Mouse (Mus musculus) gastrocnemius, postnatal 14 days (tissue): ENCODE data around the gene Dusp3. TPM values are rescaled to one million over a fixed set of nuclear protein-coding genes. Genes with fewer than 3 reads are reported as not detected.

Experiments
- DNase-seq: peaks from one replicate; pipeline ENCODE4 v3.0.0; 2021; ENCODE audit warnings: mixed read lengths
- intact Hi-C: fragments of 180-260 bp; cut with DNase I; formaldehyde crosslinking; loops from one replicate; pipeline ENCODE4 v1.15.1; 2025; ENCODE audit warnings: low total_unique reads
- total RNA-seq, 2 experiments: library from RNA; stranded (reverse); gene quantifications; 2 replicates each; pipeline ENCODE4 v1.2.3; 2021

Dusp3 gene
- total RNA-seq, 2 experiments from 2014 or later, result 140 to 151 TPM

DNA sequence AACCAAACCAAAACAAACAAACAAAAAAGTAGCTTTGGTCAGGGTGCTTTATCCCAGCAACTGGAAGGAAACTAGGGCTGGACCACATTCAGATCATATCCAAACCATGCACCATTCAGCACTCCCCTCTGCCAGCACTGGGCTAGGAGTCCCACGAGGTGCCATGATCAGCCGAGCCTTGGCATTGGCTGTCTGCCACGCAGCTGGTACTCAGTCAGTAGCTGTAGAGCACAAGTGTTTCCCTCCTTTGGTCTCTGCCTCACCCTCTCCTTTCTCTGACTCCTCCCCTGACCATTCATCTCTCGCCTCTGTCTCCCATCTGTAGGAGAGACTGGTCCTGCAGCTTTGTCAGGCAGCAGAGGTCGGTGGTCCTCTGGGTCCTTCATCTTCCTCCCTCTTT, 29.3 kb downstream of the Dusp3 start:
- no peak for DNase-seq
- intact Hi-C loops, result no loop called here

DNA sequence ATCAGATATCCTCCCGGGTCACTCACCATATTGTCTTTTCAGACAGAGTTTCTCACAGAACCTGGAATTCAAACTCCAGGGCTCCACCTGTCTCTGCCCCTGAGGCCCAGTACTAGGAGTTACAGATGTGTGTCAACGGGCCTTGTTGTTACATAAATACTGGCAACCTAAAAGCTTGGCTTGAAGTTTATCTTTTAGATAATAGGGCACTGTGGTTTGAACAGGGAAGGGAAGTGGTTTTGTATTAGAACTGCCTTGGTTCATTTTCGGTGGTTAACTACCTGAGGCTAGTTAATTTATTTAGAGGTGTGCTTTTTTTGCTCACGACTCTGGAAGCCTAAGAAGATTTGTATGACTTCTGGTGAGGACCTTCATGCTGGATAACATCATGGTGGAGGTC, 33.4 kb downstream of the Dusp3 start:
- intact Hi-C loops, result no loop called here
- no peak for DNase-seq

DNA sequence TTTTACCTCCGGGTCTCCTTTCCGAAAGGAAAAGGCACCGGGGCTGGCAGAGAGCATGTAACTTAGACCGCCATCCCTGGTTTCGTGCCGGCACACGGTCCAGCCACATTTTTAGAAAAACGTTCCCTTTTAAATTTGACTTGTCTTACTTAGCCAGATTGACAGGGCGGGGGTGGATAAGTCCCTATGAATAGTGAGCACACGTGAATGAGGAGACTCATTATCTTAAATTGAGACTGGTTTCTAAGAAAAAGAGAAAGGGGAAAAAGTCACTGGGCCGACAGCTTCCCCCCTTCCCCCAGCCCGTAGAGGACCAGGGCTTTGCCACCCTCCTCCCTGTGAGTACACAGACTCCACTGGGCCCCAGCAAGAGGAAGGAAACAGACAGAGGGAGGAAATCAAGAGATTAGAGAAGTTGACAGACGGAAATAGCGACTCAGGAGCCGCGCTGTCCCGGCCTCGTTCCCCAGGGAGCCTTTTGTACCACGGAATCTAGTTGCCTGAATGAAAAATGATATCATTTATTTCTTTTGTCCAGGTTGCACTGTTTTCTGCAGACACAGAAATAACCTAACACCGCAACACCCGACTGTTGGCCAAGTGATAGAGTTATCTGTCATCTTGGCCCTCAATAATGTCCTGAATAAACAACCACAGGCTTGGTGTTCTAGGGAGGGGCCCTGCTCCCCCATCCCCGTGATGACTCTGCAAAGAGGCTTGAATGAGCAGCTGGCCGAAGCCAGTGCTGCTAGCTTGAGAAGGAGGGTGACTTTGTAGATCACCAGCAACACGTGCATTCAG, 34.1 kb downstream of the Dusp3 start:
- peak; percentile 34 for DNase-seq
- intact Hi-C loops, result no loop called here

DNA sequence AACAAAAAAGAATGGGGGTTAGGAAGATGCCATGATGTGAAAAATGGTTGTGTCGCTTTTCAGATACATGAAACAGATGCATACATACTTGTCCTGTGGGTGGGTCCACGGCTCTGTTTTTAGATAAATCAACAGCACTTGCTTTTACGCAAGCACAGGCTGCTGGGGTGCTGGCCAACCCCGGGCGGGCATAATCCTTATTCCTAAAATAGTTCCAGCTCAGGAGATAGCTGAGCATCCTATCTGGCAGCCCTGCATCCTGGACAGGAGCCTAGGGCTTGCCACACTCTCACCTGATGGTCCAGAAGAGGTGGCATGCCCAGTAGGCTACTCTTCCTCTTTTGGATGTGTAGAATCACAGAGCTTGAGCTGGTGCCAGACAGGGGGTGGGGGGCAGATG, 36.8 kb downstream of the Dusp3 start:
- intact Hi-C loops, result no loop called here
- DNase-seq, result no peak

DNA sequence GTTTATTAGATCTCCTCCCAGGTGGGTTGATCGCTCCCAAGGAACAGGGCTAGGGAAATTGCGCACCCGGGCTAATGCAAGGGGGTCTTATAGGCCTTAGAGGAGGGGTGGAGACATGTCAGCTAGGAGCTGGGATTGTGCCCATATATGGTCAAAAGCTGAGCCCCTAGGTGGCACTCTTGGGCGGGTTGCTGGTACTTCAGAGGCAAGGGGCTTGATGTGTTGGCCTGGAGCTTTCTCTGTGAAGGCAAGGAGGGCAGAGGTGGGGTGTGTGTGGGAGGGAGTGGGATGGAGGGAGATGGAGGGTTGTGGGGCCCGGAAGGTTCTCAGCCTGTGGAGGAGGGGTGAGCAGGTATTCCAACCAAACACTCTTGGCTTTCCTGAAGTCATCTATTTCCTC, 40.3 kb downstream of the Dusp3 start:
- DNase-seq, result no peak
- intact Hi-C loops, result no loop called here

DNA sequence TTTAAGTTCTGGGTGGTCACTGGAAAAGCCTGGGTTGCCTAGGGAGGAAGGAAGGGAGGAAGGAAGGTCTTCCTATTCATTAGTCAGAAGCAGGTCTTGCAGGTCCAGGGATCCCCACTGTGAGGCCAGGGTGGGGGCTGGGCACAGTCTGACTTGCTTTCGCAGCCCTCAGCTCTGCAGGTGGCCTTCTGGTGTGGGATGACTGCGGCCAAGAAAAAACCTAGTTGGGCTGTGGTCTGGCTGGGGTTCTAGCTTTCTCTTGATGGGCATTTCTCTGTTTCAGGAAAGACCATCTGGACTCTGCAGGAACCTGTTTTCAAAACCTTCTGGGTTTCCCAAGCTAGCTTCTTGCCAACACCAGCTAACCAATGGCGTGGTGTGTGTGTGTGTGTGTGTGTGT, 43.8 kb downstream of the Dusp3 start:
- DNase-seq, result no peak

DNA sequence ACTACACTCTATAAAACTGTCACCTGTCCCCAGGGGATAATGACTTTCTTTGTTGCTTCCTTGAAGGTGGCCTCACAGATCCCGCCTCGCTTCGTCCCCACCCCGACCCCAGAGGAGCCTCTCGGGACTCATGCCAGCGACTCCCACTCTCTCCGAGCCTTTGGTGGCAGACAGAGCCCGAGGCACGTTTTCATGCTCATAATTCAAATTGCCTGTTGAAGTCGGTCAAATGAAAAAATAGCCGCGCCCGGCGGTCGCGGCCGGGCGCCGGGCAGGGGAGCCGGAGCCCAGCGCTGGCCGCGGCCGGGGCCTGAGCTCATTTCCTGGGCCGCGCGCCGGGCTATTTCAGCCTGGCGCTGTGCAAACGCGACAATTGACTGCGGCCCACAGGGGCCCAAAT, 49.7 kb downstream of the Dusp3 start:
- intact Hi-C loops, result no loop called here
- DNase-seq, result peak; percentile 39

More for the DNA sequence above, 43.8 kb downstream of the Dusp3 start:
- intact Hi-C loops, result no loop called here

DNA sequence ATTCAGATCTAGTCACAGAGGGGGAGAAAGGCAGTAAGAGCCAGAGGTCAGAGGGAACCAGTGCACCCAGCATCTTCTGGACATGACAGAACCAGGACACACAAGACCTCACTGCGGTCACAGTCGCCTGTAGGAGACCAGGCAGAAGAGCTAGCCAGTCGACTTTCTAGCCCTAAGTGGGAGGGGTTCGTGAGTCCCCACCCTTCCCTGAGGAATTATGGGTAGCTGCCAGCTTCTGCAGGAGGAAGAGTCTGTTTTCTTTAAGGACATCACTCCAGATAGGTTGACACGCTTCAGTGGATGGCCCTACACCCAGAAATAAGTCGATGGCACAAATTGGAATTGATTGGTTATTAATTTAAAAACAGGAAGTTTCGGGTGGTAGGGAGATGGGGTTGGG, 50.4 kb downstream of the Dusp3 start:
- intact Hi-C loops, result no loop called here
- no peak for DNase-seq

DNA sequence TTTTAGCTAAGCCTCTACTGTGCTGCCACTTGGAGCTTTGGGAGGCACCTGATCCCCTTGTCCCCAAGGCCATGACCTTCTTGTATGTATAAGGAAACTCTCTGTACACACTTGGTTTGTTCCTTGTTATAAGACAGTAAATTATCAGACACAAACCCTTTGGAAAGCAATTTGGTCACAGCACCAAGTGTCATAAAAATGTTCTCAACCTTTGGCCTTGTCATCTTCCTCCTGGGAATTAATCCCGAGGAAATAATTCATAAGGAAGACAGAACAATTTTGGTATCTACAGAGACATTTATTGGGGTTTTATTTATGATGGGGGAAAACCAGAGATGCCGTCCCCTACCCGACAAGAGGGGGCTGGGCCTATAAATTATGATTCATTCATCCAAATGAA, 51.1 kb downstream of the Dusp3 start:
- intact Hi-C loops, result no loop called here
- DNase-seq, result no peak

DNA sequence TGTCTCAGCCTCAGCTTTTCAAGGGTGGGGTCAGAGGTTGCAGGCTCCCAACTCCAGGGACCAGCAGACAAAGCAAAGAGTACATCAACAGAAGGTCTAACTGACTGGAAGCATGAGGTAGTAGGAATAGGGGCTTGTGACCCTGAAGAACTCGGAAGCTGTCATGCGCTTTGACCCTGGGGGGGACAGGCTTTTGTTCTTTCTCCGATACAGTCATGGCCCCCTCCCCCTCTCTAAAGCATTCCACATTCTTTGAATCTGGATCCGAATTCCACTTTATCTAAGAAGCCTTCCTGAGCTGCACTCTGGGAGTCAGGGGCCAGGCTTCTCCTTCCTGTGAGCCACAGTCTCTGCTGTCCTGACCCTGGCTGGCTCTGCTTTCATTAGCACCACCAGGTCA, 54.8 kb downstream of the Dusp3 start:
- intact Hi-C loops, result no loop called here
- DNase-seq, result no peak

DNA sequence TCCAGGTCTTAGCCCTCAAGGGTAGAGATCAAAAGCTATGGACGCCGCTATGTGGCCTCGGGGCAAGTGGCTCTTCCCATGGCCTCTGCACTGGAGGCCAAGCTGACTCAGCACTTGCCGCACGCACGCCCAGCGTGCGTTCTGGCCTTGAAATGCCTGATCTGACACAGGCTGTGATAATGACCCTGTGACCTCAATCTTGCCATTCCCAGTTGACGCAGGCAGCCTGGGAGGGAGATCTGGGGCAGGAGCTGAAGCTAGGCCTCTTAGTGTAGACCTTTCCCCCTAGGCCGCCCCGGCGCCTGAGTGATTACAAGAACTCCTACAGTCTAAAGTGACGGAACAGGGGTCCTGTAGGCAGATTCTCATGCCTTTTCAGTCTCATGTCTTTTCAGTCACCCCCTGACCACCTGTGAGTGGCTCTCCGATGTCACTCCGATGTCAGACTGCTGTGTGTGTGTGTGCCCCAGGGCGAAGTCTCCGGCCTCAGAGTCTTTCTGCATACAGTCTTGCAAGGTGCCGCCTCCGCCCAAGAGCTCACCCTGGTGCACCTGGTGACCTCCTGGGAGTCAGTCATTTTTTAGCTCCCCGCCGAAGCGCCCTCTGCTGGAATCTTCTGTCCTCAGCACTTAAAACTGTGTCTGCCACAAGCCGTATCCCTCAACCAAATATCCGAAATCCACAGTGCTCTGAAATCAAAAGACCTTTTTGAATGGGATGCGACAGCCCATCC, 58.6 kb downstream of the Dusp3 start:
- intact Hi-C loops, result no loop called here
- DNase-seq, result peak; percentile 26

DNA sequence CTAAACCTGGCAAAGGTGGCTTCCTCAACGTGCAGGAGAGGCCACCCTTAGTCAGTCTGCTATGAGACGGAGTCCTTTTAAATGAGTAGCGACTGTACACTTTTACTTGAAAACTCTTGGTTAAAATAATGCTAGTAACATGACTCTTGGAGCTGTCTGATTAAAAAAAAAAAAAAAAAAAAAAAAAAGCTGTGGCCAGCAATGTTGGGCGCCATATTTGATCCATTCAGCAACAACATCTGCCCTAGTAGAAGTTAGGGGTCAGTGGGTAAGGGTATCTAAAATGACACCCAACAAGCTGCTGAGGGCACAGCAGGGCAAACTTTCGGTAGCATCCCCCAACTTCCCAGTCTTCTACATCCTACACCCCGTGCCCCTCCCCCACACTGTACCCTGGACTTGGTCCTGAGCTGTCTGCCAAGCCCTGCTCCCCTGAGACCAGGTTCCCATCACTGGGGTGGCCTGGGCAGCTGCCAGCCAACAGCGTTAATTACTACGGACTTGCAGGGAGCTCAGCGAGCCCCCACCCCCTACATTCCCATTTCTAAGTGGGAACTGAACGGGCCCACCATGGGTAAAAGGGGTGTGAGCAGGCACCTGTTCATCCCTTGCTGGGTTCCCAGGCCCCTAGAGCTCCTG, 59.7 kb downstream of the Dusp3 start:
- DNase-seq, result no peak
- intact Hi-C loops, result no loop called here

DNA sequence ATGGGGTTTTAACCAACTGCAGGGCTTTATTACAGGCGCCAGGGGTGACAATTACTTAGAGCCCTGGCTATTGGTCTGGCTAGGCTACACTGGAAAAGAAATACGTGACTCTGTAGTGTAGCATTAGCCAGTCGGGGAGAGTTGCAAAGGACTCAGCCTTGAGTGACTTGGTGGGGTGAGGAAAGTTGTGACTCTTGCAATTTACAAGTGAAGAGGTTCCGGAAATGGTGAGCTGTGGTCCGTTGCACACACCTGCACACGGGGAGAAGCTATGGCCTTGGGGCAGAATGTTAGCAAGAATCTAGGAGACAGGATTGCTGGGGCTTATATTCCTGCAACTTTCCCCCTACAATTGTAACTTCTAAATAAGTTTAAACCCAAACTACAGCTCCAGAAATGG, 61.2 kb downstream of the Dusp3 start:
- intact Hi-C loops, result no loop called here

DNA sequence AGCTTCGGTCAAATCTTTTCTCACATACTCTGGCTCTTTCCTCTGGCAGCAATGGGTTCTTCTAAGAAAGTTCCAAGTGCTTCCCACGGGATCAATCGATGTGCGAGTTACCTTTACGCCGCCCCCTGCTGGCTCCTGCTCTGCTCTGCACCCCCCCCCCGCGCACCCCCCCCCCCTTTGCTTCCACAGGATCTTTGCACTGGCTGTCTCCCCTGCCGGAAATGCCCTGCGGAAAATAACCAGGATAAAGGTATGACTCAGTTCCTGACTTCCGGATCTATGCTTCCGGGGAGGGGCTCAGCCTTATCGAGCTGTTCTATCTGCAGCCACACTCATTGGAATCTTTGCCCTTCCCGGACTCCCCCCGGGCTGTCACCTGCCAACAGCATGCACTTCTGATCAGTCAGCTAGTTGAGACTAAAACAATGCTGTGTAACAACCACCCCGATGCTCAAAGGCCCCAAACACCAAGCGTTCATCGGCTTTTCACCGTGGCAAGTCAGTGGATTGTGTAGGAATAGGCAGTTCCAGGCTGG, 62.3 kb downstream of the Dusp3 start:
- DNase-seq, result no peak
- intact Hi-C loops, result no loop called here

More for the DNA sequence above, 61.2 kb downstream of the Dusp3 start:
- no peak for DNase-seq

DNA sequence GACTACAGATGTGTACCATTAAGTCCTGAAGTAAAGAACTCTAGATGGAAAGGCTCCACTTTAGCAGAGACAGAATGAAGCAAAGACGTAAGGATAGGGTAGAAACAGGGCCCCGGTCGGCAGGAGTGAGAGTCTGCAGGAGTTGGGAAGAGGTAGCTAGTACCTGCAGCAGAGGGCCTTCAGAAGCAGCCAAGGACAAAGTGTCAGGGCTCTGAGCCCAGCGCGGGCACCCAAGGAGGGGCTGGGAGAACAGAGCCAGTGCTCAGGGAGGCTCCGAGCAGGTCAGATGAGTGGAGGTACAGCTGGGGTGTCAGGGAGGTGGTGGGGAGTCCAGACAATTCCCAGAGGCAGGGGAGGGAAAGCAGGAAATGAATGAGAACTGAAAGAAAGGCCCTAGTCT, 62.8 kb downstream of the Dusp3 start:
- intact Hi-C loops, result no loop called here
- no peak for DNase-seq

DNA sequence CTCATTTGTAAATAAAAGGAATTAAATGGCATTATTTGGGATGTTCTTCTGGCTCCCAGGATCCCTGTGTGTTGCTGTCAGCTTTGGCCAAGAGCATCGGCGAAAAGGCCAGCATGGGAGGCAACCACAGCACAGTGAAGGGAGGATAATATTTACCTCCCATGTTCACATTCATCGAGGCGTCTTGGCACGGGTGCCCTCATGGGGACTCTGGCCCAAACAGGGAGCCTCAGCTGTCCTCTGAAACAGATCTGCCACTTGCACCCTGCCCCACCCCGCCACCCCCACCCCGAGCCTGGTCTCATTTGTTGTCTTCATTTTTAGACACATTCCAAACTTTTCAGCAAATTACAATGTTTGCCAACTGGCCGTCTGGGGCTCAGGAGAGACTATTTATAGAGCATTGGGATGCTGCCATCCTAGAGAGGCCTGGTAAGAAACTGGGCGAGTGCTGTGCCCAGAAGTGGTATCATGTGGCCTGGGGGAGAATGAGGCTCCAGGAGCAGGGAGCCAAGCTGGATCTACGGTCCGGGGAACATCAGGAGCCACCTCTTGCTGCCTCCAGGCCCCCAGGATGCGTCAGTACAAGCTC, 65.4 kb downstream of the Dusp3 start:
- peak; percentile 52 for DNase-seq
- intact Hi-C loops, result no loop called here
